Mouse (Mus musculus) CH12.LX (cell line): Measurements from ENCODE around the gene Oas2. TPM values are rescaled to one million over a fixed set of nuclear protein-coding genes. Genes with fewer than 3 reads are reported as not detected.

Experiments used
- DNase-seq: peaks from one replicate; pipeline ENCODE4 v3.0.0-alpha.2; 2013; ENCODE audit errors: extremely low read depth
- H3K27ac ChIP-seq: 2 replicates; pipeline ENCODE4 v1.5.1; 2012; ENCODE audit warnings: low read depth, mild to moderate bottlenecking, control low read depth, moderate library complexity; ENCODE audit not compliant: insufficient read depth
- H3K27me3 ChIP-seq: replicated peaks from 2 replicates; pipeline ENCODE3; 2012; ENCODE audit warnings: inconsistent platforms
- H3K36me3 ChIP-seq, 2 experiments: replicated peaks in 1 of 2; 2 replicates each; pipeline versions ENCODE3 to v1.6.1; 2012; ENCODE audit warnings: inconsistent platforms in 1 of 2, low read length in 1 of 2, mild to moderate bottlenecking in 1 of 2, mixed read lengths in 1 of 2, moderate library complexity in 1 of 2; ENCODE audit not compliant: control insufficient read depth in 1 of 2, insufficient read depth in 1 of 2
- H3K4me1 ChIP-seq, 2 experiments: 2 replicates each; pipeline ENCODE4 v1.6.1; 2012; ENCODE audit warnings: inconsistent platforms in 1 of 2, moderate library complexity in 1 of 2; ENCODE audit not compliant: insufficient read depth in 2 of 2, control insufficient read depth in 1 of 2
- H3K4me2 ChIP-seq: 2 replicates; pipeline ENCODE4 v1.6.1; 2012; ENCODE audit warnings: low read depth, mild to moderate bottlenecking, control low read depth; ENCODE audit not compliant: poor library complexity, insufficient read depth, severe bottlenecking
- H3K4me3 ChIP-seq, 3 experiments: fragments of 150-350 bp in 1 of 3; sonication (generic) in 1 of 3; replicated peaks in 1 of 3; 2 replicates each; pipeline versions ENCODE3 to v1.5.1; 2011 to 2012; ENCODE audit warnings: low read depth in 2 of 3, low read length in 2 of 3, mild to moderate bottlenecking in 2 of 3, moderate library complexity in 2 of 3, control low read depth in 1 of 3, improper control_type of control experiment in 1 of 3, inconsistent platforms in 1 of 3, mixed read lengths in 1 of 3; ENCODE audit not compliant: poor library complexity in 1 of 3
- H3K79me2 ChIP-seq: replicated peaks from 2 replicates; pipeline ENCODE4 v1.6.1; 2012; ENCODE audit warnings: mild to moderate bottlenecking, moderate library complexity; ENCODE audit not compliant: control insufficient read depth, poor library complexity, insufficient read depth, severe bottlenecking; ENCODE audit errors: extremely low read depth
- H3K9ac ChIP-seq: 2 replicates; pipeline ENCODE4 v1.6.1; 2012; ENCODE audit warnings: low read depth, mild to moderate bottlenecking, control low read depth, moderate library complexity; ENCODE audit not compliant: insufficient read depth
- H3K9me3 ChIP-seq: replicated peaks from 2 replicates; pipeline ENCODE3; 2012; ENCODE audit warnings: low read length, inconsistent platforms, mixed read lengths
- CHD2 ChIP-seq: IDR thresholded peaks from 2 replicates; pipeline ENCODE4 v1.6.1; 2011; ENCODE audit warnings: low read length, improper control_type of control experiment
- ETS1 ChIP-seq: conservative IDR thresholded peaks from 2 replicates; pipeline ENCODE4 v1.6.1; 2012; ENCODE audit warnings: low read depth, mild to moderate bottlenecking, inconsistent platforms, low read length, improper control_type of control experiment, moderate library complexity
- GABPA ChIP-seq: IDR thresholded peaks from 2 replicates; pipeline ENCODE4 v1.6.1; 2012; ENCODE audit warnings: low read depth, low read length, improper control_type of control experiment, inconsistent platforms; ENCODE audit not compliant: insufficient replicate concordance
- HCFC1 ChIP-seq: IDR thresholded peaks from 2 replicates; pipeline ENCODE4 v1.6.1; 2012; ENCODE audit warnings: low read depth, mild to moderate bottlenecking, inconsistent platforms, low read length, improper control_type of control experiment
- IRF4 ChIP-seq: IDR thresholded peaks from 2 replicates; pipeline ENCODE4 v1.6.1; 2014; ENCODE audit warnings: low read depth, mild to moderate bottlenecking, inconsistent platforms, low read length, improper control_type of control experiment
- MAX ChIP-seq: IDR thresholded peaks from 2 replicates; pipeline ENCODE4 v1.6.1; 2011; ENCODE audit warnings: low read length, improper control_type of control experiment
- NELFE ChIP-seq: IDR thresholded peaks from 2 replicates; pipeline ENCODE4 v1.6.1; 2011; ENCODE audit warnings: low read depth, low read length, improper control_type of control experiment
- POLR2A ChIP-seq: IDR thresholded peaks from 2 replicates; pipeline ENCODE4 v1.6.1; 2011; ENCODE audit warnings: low read depth, mild to moderate bottlenecking, improper control_type of control experiment, low read length
- RCOR1 ChIP-seq: conservative IDR thresholded peaks from 2 replicates; pipeline ENCODE4 v1.6.1; 2012; ENCODE audit warnings: low read depth, mild to moderate bottlenecking, inconsistent platforms, low read length, improper control_type of control experiment
- SMC3 ChIP-seq: IDR thresholded peaks from 2 replicates; pipeline ENCODE4 v1.6.1; 2011; ENCODE audit warnings: low read depth, low read length, improper control_type of control experiment
- TCF12 ChIP-seq: IDR thresholded peaks from 2 replicates; pipeline ENCODE4 v1.6.1; 2014; ENCODE audit warnings: low read depth, mild to moderate bottlenecking, inconsistent platforms, low read length, improper control_type of control experiment
- USF1 ChIP-seq: IDR thresholded peaks from 2 replicates; pipeline ENCODE4 v1.6.1; 2014; ENCODE audit warnings: low read depth, mild to moderate bottlenecking, inconsistent platforms, low read length, improper control_type of control experiment
- USF2 ChIP-seq: conservative IDR thresholded peaks from 2 replicates; pipeline ENCODE4 v1.6.1; 2011; ENCODE audit warnings: low read depth, low read length, improper control_type of control experiment
- ZMIZ1 ChIP-seq: IDR thresholded peaks from 2 replicates; pipeline ENCODE4 v1.6.1; 2012; ENCODE audit warnings: low read depth, mild to moderate bottlenecking, inconsistent platforms, low read length, improper control_type of control experiment
- dilution Hi-C: fragments of 300-500 bp; cut with MboI; formaldehyde crosslinking; loops from 2 replicates; pipeline ENCODE4 v1.14.3; 2020; ENCODE audit warnings: low sequenced_read_pairs; ENCODE audit not compliant: extremely low pct_unique_long_range_greater_than_20kb, extremely low pct_ligation_motif_present
- in situ Hi-C: fragments of 300-500 bp; cut with MboI; formaldehyde crosslinking; loops from 3 replicates; pipeline ENCODE4 v1.14.3; 2019; ENCODE audit warnings: low sequenced_read_pairs, low pct_ligation_motif_present, low pct_unique_long_range_greater_than_20kb, mixed read lengths
- polyA plus RNA-seq: library from polyadenylated mRNA; unstranded; fragments of >175 nt; gene quantifications from 2 replicates; pipeline ENCODE4 v1.2.1, GENCODE M21; 2012; ENCODE audit warnings: low read depth; ENCODE audit not compliant: insufficient read length
- total RNA-seq, 2 experiments: library from RNA; depleted of rRNA; stranded (reverse); fragments of 300-350 nt in 1 of 2; fragments of >200 nt in 1 of 2; gene quantifications; 2 replicates each; pipeline ENCODE4 v1.2.3; 2012 to 2014

The Oas2 gene
- total and polyA plus RNA-seq, 3 experiments, result not detected

DNA sequence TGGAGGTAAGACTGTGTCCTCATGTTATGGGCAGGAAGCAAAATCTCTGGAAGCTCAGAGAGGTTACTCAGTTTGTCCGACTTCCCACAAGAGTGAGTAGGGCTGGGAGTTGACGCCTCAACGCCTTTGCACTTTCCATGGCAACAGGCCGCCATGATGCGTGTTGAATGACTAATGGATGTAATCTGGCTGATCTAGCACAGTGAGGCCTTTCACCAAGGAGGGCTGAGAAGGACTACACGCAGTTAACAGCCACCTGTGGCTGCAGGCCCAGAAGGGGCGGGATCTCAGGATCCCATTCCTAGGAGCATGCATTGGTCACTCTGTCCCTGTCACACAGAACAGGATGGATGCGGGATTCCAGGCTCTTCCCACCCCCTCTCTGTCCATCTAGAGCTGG lies 36.9 kb downstream of the Oas2 start:
- Histone ChIP-seq H3K36me3 (no peaks in the 10 kb centered on the region), H3K4me2 (no peak overlapping the region), H3K4me1 (peaks cover 9 to 36% of the 10 kb centered on the region in 2 experiments; a peak in 3 of 4 replicates), H3K9me3 (no peaks in the 10 kb centered on the region), H3K27ac (no peak overlapping the region), H3K9ac (no peak overlapping the region), H3K79me2 (no peaks in the 10 kb centered on the region), H3K4me3 (no peak overlapping the region), H3K27me3 (peaks cover 11% of the 10 kb centered on the region)
- dilution Hi-C loops (no loop called here), in situ Hi-C loops (loop anchor here (5.0 to 25.0 kb wide), 3 partner anchors 35 to 200 kb away; partner anchors contain the start of genes Plbd2 and Slc8b1)
- TF ChIP-seq USF1 (no peak), CHD2 (no peak), USF2 (no peak), RCOR1 (no peak), ZMIZ1 (no peak), TCF12 (no peak)
- DNase-seq, result no peak

DNA sequence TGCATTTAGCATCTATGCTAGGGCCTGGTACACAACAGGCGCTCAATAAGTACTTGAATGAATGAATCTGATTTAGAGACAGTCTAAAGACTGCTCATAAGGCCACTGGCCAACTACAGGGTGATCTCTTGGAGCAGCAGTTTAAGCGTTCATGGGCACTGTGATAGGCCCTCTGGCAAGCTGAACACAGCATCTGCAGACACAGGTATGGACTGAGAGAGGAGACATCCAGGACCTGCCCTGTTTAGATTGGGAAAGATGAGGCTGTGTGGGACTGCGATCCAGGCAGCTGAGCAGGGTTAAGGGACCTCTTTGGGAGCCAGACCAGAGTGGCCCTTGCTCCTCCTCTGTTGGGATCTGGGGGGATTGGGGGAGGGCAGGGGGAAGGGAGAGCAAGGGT lies 37.8 kb downstream of the Oas2 start, which contains the start of gene Dtx1:
TSS of gene Dtx1 (minus strand) at position 101 of the 400 bp plus-strand sequence.
- H3K4me3 ChIP-seq, result peak within 1 kb of the TSS in 2 of 3 experiments; percentile 42 to 49
- H3K9me3 ChIP-seq, result no peaks in the 10 kb centered on the region
- no peak within 1 kb of the TSS for H3K27ac ChIP-seq
- dilution Hi-C loops (no loop called here), in situ Hi-C loops (loop anchor here (5.0 to 25.0 kb wide), 3 partner anchors 35 to 200 kb away; partner anchors contain the start of genes Plbd2 and Slc8b1)
- no peaks in the 10 kb centered on the region for H3K36me3 ChIP-seq
- TF ChIP-seq MAX, result 0 out of 2 replicates have a peak, but pooled peaks have one; percentile 2
- no peak for TF ChIP-seq GABPA
- 0 out of 2 replicates have a peak within 1 kb of the TSS, but pooled peaks have one; percentile 11 for H3K9ac ChIP-seq
- H3K79me2 ChIP-seq, result no peaks in the 10 kb centered on the region
- H3K4me1 ChIP-seq, result peaks cover 12 to 42% of the 10 kb centered on the region in 2 experiments
- H3K27me3 ChIP-seq, result peaks cover 11% of the 10 kb centered on the region
- DNase-seq, result no peak
- H3K4me2 ChIP-seq, result peak within 1 kb of the TSS; percentile 50

DNA sequence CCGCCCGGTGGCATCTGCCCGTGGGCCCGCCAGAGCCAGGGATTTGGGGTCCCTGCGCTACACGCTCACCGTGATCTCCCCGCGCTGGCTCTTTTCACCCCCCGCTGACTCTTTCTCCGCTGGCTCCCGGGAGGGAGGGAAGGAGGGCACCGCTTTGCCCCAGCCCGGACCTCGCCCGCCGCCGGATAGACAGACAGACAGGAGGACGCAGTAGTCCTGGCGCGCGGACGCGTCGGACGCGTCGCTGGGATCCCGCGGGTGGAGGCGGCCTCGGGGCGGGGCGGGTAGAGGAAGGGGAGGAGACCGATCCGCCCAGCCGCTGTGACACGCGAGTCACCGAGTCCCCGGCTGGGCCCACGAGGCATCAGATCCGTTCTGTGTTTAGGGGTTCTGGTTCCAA lies 38.2 kb downstream of the Oas2 start:
- peaks cover 11% of the 10 kb centered on the region for H3K27me3 ChIP-seq
- no peaks in the 10 kb centered on the region for H3K79me2 ChIP-seq
- H3K4me1 ChIP-seq, result peaks cover 14 to 45% of the 10 kb centered on the region in 2 experiments
- H3K36me3 ChIP-seq, result no peaks in the 10 kb centered on the region
- no peak for DNase-seq
- H3K9me3 ChIP-seq, result no peaks in the 10 kb centered on the region
- dilution Hi-C loops, result no loop called here
- in situ Hi-C loops, result loop anchor here (5.0 to 25.0 kb wide), 3 partner anchors 34 to 199 kb away; partner anchors contain the start of genes Plbd2 and Slc8b1
- TF ChIP-seq HCFC1 (no peak), ETS1 (no peak), MAX (0 out of 2 replicates have a peak, but pooled peaks have one; percentile 28), IRF4 (peak; percentile 6; the same call in 1 of the 2 replicates), POLR2A (peak; percentile 37; the same call in 1 of the 2 replicates), NELFE (peak; percentile 33; the same call in 1 of the 2 replicates), CHD2 (no peak), SMC3 (no peak)
- peak overlapping the region in 2 of 3 experiments; percentile 42 to 49 for H3K4me3 ChIP-seq
- H3K27ac ChIP-seq, result no peak overlapping the region
- H3K9ac ChIP-seq, result 0 out of 2 replicates have a peak overlapping the region, but pooled peaks have one; percentile 11
- H3K4me2 ChIP-seq, result 0 out of 2 replicates have a peak overlapping the region, but pooled peaks have one; percentile 50
